Mouse (Mus musculus): ENCODE data around the gene Pgm5.

DNA sequence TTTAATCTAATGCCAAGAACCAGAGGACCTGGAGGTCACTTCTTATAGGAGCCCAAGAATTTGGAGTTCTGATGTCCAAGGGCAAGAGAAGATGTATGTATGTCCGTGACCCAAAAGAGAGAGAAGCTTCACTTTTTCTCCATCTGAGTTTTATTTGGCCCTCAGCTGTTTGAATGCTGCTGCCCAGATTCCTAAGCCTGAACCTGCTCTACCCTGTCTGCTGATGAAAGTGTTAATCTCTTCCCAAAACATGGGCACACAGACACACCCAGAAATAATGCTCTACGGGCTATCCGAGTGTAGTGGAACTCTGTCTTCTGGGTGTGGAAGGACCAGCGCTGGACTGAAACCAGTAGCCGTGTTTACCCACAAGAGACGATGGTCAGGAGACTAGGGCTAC lies 223.7 kb downstream of the Pgm5 start:
- TF ChIP-seq POLR2A (IDR thresholded peaks at IDR 0.05; ENCODE audit: low read depth, low read length) (no peak), CTCF (IDR thresholded peaks at IDR 0.05; ENCODE audit: extremely low read depth, insufficient read length, insufficient replicate concordance, low read depth, low read length) (no peak)
